ENCODE assay signal across 13 mouse cellular contexts in the genomic region with DNA sequence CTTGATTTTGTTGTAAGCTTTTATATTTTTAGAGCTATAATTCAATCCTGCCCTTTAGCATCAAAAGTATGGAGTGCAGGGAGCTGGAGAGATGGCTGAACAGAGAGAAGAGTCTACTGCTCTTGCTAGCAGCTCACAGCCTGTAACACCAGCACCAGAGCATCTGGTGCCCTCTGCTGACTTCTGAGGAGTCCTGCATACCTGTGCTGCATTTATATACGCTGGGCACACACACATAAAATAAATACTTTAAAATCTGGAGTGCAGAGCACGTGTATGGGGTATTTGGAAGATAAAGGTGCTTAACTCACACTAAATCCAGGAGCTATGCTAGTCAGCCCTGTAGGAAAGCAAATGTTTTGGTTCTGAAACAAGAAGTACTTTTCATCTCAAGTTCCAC. TPM values are rescaled to one million over a fixed set of nuclear protein-coding genes. Genes with fewer than 3 reads are reported as not detected.
DNase-seq lines count a peak whose midpoint lies in the region; ATAC-seq and TF ChIP-seq lines count a peak whose summit lies in the region.
"Had no signal": no experiment of that assay in that cellular context is flagged by ENCODE, and none has a peak within 500 bp of the region (broad histone marks: within the 10 kb centered on the region; RNA-seq: fewer than 3 reads in every experiment).

No protein-coding gene starts in this region.

- ATAC-seq in liver, embryonic 11.5 days (replicated peaks; ENCODE audit: low FRiP score), result no peak
- ATAC-seq: intestine, embryonic 15.5 days had no signal

- WGBS in cerebellum, adult 2 months, result 57% methylated on average over 2 of the region's 2 CpGs
- 70% methylated on average over 2 of the region's 2 CpGs for WGBS in liver, adult 2 months
- WGBS in liver, embryonic 11.5 days, result 47% methylated on average over 2 of the region's 2 CpGs

- H3K4me1 ChIP-seq in cerebellum, adult 2 months (ENCODE audit: control insufficient read depth, insufficient read depth, low read length), result no peaks in the 10 kb centered on the region
- peaks cover 2% of the 10 kb centered on the region; the same call in 1 of the 2 replicates for H3K4me1 ChIP-seq in liver, adult 2 months (ENCODE audit: control insufficient read depth, insufficient read depth, low read length)
- peaks cover 6% of the 10 kb centered on the region for H3K4me1 ChIP-seq in liver, embryonic 11.5 days (replicated peaks; ENCODE audit: control insufficient read depth, insufficient read depth, low read length)
- peaks cover 0 to 3% of the 10 kb centered on the region in 2 experiments; a peak in 1 of 4 replicates for H3K4me1 ChIP-seq in MEL (ENCODE audit: control insufficient read depth in 1 of 2, insufficient read depth in 2 of 2, low read length in 2 of 2)
- H3K4me1 ChIP-seq in embryonic fibroblast, embryonic 13.5 days (ENCODE audit: control insufficient read depth, insufficient read depth, low read length), result no peaks in the 10 kb centered on the region

- no peak overlapping the region for H3K4me2 ChIP-seq in liver, embryonic 11.5 days
- H3K4me2 ChIP-seq: heart, embryonic 11.5 days; intestine, embryonic 15.5 days had no signal

- no peak overlapping the region for H3K27ac ChIP-seq in cerebellum, adult 2 months (ENCODE audit: insufficient read depth, low read length)
- no peak overlapping the region for H3K27ac ChIP-seq in liver, adult 2 months (replicated peaks; ENCODE audit: insufficient read depth, low read depth, low read length)
- no peak overlapping the region for H3K27ac ChIP-seq in liver, embryonic 11.5 days (ENCODE audit: low read depth, low read length)
- H3K27ac ChIP-seq in MEL (ENCODE audit: control insufficient read depth, low read depth, low read length), result no peak overlapping the region
- H3K27ac ChIP-seq in embryonic fibroblast, embryonic 13.5 days (ENCODE audit: insufficient read depth, low read length), result no peak overlapping the region
- H3K27ac ChIP-seq: forebrain, embryonic 10.5 days; intestine, embryonic 15.5 days had no signal

- TF ChIP-seq EP300 in MEL (IDR thresholded peaks at IDR 0.05; ENCODE audit: low read depth in 1 of 2, low read length in 2 of 2), result no peak

- TF ChIP-seq RAD21 in MEL (IDR thresholded peaks at IDR 0.05; ENCODE audit: low read depth, low read length), result peak; percentile 30

- H3K27me3 ChIP-seq in cerebellum, adult 2 months (ENCODE audit: control insufficient read depth, insufficient read depth, low read length), result no peaks in the 10 kb centered on the region
- H3K27me3 ChIP-seq in liver, adult 2 months (ENCODE audit: control insufficient read depth, insufficient read depth, low read length), result no peaks in the 10 kb centered on the region
- no peaks in the 10 kb centered on the region for H3K27me3 ChIP-seq in liver, embryonic 11.5 days (replicated peaks; ENCODE audit: control insufficient read depth, insufficient read depth, low read length)
- H3K27me3 ChIP-seq in MEL (ENCODE audit: control insufficient read depth in 1 of 2, insufficient read depth in 2 of 2, low read length in 2 of 2), result no peaks in the 10 kb centered on the region; a peak in 1 of 4 replicates
- H3K27me3 ChIP-seq: intestine, embryonic 15.5 days had no signal

- no peak overlapping the region for H3K4me3 ChIP-seq in cerebellum, adult 2 months (replicated peaks; ENCODE audit: insufficient read depth, low read depth, low read length)
- H3K4me3 ChIP-seq in liver, adult 2 months (ENCODE audit: insufficient read depth, low read depth, low read length), result no peak overlapping the region
- H3K4me3 ChIP-seq in liver, embryonic 11.5 days (ENCODE audit: low read depth, low read length), result no peak overlapping the region
- no peak overlapping the region for H3K4me3 ChIP-seq in MEL (ENCODE audit: control insufficient read depth in 1 of 2, insufficient read depth in 1 of 2, low read depth in 2 of 2, low read length in 2 of 2)
- H3K4me3 ChIP-seq in embryonic fibroblast, embryonic 13.5 days (ENCODE audit: insufficient read depth, low read length), result no peak overlapping the region
- H3K4me3 ChIP-seq: forebrain, embryonic 10.5 days; intestine, embryonic 15.5 days had no signal

- TF ChIP-seq CTCF in cerebellum, adult 2 months (IDR thresholded peaks at IDR 0.05; ENCODE audit: borderline replicate concordance, insufficient read depth, low read depth, low read length), result peak; percentile 42; the same call in 1 of the 2 replicates
- peak; percentile 62 for TF ChIP-seq CTCF in liver, adult 2 months (IDR thresholded peaks at IDR 0.05; ENCODE audit: low read depth, low read length)
- TF ChIP-seq CTCF in MEL (IDR thresholded peaks at IDR 0.05 in 2 of 3, conservative IDR thresholded peaks at IDR 0.05 in 1 of 3; ENCODE audit: control insufficient read depth in 1 of 3, insufficient read depth in 1 of 3, low read depth in 2 of 3, low read length in 3 of 3, poor library complexity in 1 of 3, severe bottlenecking in 1 of 3), result peak; percentile 34 to 54 (median 50)
- peak; percentile 45; the same call in 1 of the 2 replicates for TF ChIP-seq CTCF in embryonic fibroblast, embryonic 13.5 days (IDR thresholded peaks at IDR 0.05; ENCODE audit: borderline replicate concordance, insufficient read depth, low read length)

- H3K36me3 ChIP-seq in liver, adult 2 months (ENCODE audit: control insufficient read depth, insufficient read depth, low read length), result no peaks in the 10 kb centered on the region
- no peaks in the 10 kb centered on the region for H3K36me3 ChIP-seq in liver, embryonic 11.5 days (ENCODE audit: control insufficient read depth, insufficient read depth, low read length)
- no peaks in the 10 kb centered on the region for H3K36me3 ChIP-seq in MEL (ENCODE audit: control insufficient read depth in 1 of 2, insufficient read depth in 2 of 2, low read length in 2 of 2)
- H3K36me3 ChIP-seq: intestine, embryonic 15.5 days had no signal

- TF ChIP-seq POLR2A in cerebellum, adult 2 months (IDR thresholded peaks at IDR 0.05; ENCODE audit: borderline replicate concordance, insufficient read depth, low read length), result no peak
- no peak for TF ChIP-seq POLR2A in liver, adult 2 months (IDR thresholded peaks at IDR 0.05; ENCODE audit: extremely low read depth, insufficient read depth, low read length)
- no peak for TF ChIP-seq POLR2A in MEL (IDR thresholded peaks at IDR 0.05; ENCODE audit: control insufficient read depth in 1 of 2, insufficient read depth in 1 of 2, low read depth in 1 of 2, low read length in 2 of 2, poor library complexity in 1 of 2)
- no peak for TF ChIP-seq POLR2A in embryonic fibroblast, embryonic 13.5 days (IDR thresholded peaks at IDR 0.05; ENCODE audit: low read depth, low read length)

- no peaks in the 10 kb centered on the region for H3K9me3 ChIP-seq in liver, embryonic 11.5 days (ENCODE audit: control insufficient read depth, low read length)
- no peaks in the 10 kb centered on the region for H3K9me3 ChIP-seq in MEL (replicated peaks; ENCODE audit: insufficient read depth, low read length)
- H3K9me3 ChIP-seq: forebrain, embryonic 10.5 days; intestine, embryonic 15.5 days; megakaryocyte, embryonic 14.5 days had no signal

- DNase-seq in cerebellum, adult 2 months, result no peak
- no peak for DNase-seq in cerebellum, adult 9-11 months
- DNase-seq in liver, adult 2 months (ENCODE audit: extremely low read depth, low read depth, low spot score), result no peak
- no peak for DNase-seq in liver, embryonic 11.5 days (ENCODE audit: low spot score)
- DNase-seq in MEL (ENCODE audit: low read depth, low spot score), result peak; percentile 40
- no peak for DNase-seq in layer of hippocampus, adult 9-10 months (ENCODE audit: low spot score)
- DNase-seq in adrenal gland, adult (ENCODE audit: inconsistent age in 2 of 2, low spot score in 1 of 2), result no peak
- DNase-seq: cerebellum, adult 11 months had no signal

- no peak overlapping the region for H3K9ac ChIP-seq in liver, adult 2 months (ENCODE audit: low read depth, low read length)
- no peak overlapping the region for H3K9ac ChIP-seq in liver, embryonic 11.5 days (ENCODE audit: low read depth, low read length)
- no peak overlapping the region for H3K9ac ChIP-seq in MEL (ENCODE audit: control insufficient read depth, low read depth, low read length, poor library complexity, severe bottlenecking)
- H3K9ac ChIP-seq: intestine, embryonic 15.5 days had no signal

- no peaks in the 10 kb centered on the region for H3K79me2 ChIP-seq in liver, adult 2 months (ENCODE audit: control insufficient read depth, insufficient read depth, low read length)
- no peaks in the 10 kb centered on the region for H3K79me2 ChIP-seq in MEL (ENCODE audit: control insufficient read depth, insufficient read depth, low read length, poor library complexity)

TF ChIP-seq in MEL, 35 proteins besides CTCF, POLR2A, EP300 and RAD21:
- TF ChIP-seq SMC3 (IDR thresholded peaks at IDR 0.05; ENCODE audit: low read depth, low read length), result peak; percentile 42
- TF ChIP-seq POLR2AphosphoS5 (IDR thresholded peaks at IDR 0.05; ENCODE audit: borderline replicate concordance, low read depth, low read length), result no peak

RNA-seq across cellular contexts. Expression of gene Myo7a, which starts 33.0 kb away (rescaled TPM):
- 19.2 and 22.0 TPM in 2 replicates for polyA plus RNA-seq in cerebellum, adult 2 months (2012; rRNA removed)
- total RNA-seq in liver, adult 2 months (2014; rRNA removed), result 7.0 and 11.5 TPM in 2 replicates
- 8.2 and 11.0 TPM in 2 replicates for polyA plus RNA-seq in liver, adult 2 months (2012; rRNA removed)
- 20.1 and 20.7 TPM in 2 replicates for polyA plus RNA-seq in liver, embryonic 11.5 days (2014; fragmentation: Nextera tagmentation; extraction: Ambion mirVana)
- total RNA-seq in MEL (2012; rRNA removed), result 1.3 and 1.4 TPM in 2 replicates
- polyA plus RNA-seq in MEL (2012; ENCODE audit: insufficient read depth in 1 of 2, insufficient read length in 2 of 2, low read depth in 1 of 2, low replicate concordance in 2 of 2, missing spikeins in 1 of 2), result 1 to 10 TPM in 1 of 2 experiments, not detected in 1; 7.5 TPM
- 31.4 and 48.8 TPM in 2 replicates for polyA plus RNA-seq in embryonic fibroblast, embryonic 13.5 days (2011; ENCODE audit: insufficient read length, low read depth, missing spikeins)

RNA-seq across cellular contexts. Expression of gene Omp, which starts 59.0 kb away (rescaled TPM):
- 0.57 and 0.60 TPM in 2 replicates for polyA plus RNA-seq in cerebellum, adult 2 months (2012; rRNA removed)
- total RNA-seq in liver, adult 2 months (2014; rRNA removed), result 0.07 and 0.18 TPM in 2 replicates
- polyA plus RNA-seq in liver, adult 2 months (2012; rRNA removed), result 0.12 and 0.22 TPM in 2 replicates
- polyA plus RNA-seq in liver, embryonic 11.5 days (2014; fragmentation: Nextera tagmentation; extraction: Ambion mirVana), result 0.62 and 0.70 TPM in 2 replicates
- total RNA-seq in MEL (2012; rRNA removed), result 0.08 TPM in 1 of 2 replicates, not detected in the other
- polyA plus RNA-seq in MEL (2012; ENCODE audit: insufficient read depth in 1 of 2, insufficient read length in 2 of 2, low read depth in 1 of 2, low replicate concordance in 2 of 2, missing spikeins in 1 of 2), result under 1 TPM in 1 of 2 experiments, not detected in 1; 0.07 TPM
- polyA plus RNA-seq in embryonic fibroblast, embryonic 13.5 days (2011; ENCODE audit: insufficient read length, low read depth, missing spikeins), result 0.30 and 0.40 TPM in 2 replicates
